Mouse (Mus musculus): ENCODE measurements around the gene Ywhae.

- no peak for TF ChIP-seq CTCF (IDR thresholded peaks at IDR 0.05; ENCODE audit: control insufficient read depth, insufficient read depth, low read length)
- TF ChIP-seq POLR2A (IDR thresholded peaks at IDR 0.05; ENCODE audit: borderline replicate concordance, control insufficient read depth, low read depth, low read length), result no peak
These were observed 8.9 kb downstream of the Ywhae start for GRCm38 (mm10) chr11:75741615-75742014.
